Mouse (Mus musculus) spleen, postnatal 10 days (tissue): ENCODE measurements around the gene Olfr1410.

Source experiments
- DNase-seq, 2 experiments: peaks; one replicate each; pipeline ENCODE4 v3.0.0; 2021 to 2022; ENCODE audit warnings: low spot score in 2 of 2

Gene Olfr1410

GRCm38 (mm10) chr1:92605482-92605881 lies at the start of gene Olfr1410:
Olfr1410 (plus strand) TSS chr1:92605782.
- DNase-seq = no peak

- DNase-seq = no peak
These were observed 34.6 kb upstream of the Olfr1410 start, which contains the start of gene Olfr1413 for GRCm38 (mm10) chr1:92571022-92571421. Olfr1413 (plus strand) TSS chr1:92571322.

GRCm38 (mm10) chr1:92585479-92585878 lies 20.1 kb upstream of the Olfr1410 start, which contains the start of gene Olfr1412:
Olfr1412 (plus strand) TSS chr1:92585779.
- no peak for DNase-seq

- DNase-seq = no peak
These were observed 11.5 kb upstream of the Olfr1410 start, which contains the start of gene Olfr1411 for GRCm38 (mm10) chr1:92594111-92594510. Olfr1411 (plus strand) TSS chr1:92594411.

- DNase-seq = no peak
These were observed 9.6 kb upstream of the Olfr1410 start for GRCm38 (mm10) chr1:92596019-92596418.

- DNase-seq = no peak
These were observed 2.1 kb downstream of the Olfr1410 start for GRCm38 (mm10) chr1:92607711-92608110.

GRCm38 (mm10) chr1:92611008-92611407 lies 5.4 kb downstream of the Olfr1410 start:
- DNase-seq = peak; percentile 23 to 63

- no peak for DNase-seq
These were observed 7.6 kb downstream of the Olfr1410 start for GRCm38 (mm10) chr1:92613175-92613574.

- no peak for DNase-seq
These were observed 8.9 kb downstream of the Olfr1410 start for GRCm38 (mm10) chr1:92614516-92614915.

GRCm38 (mm10) chr1:92616046-92616445 lies 10.5 kb downstream of the Olfr1410 start:
- DNase-seq = no peak

GRCm38 (mm10) chr1:92617488-92617887 lies 11.9 kb downstream of the Olfr1410 start, which contains the start of gene Olfr12:
Olfr12 (plus strand) TSS chr1:92617788.
- no peak for DNase-seq

- no peak for DNase-seq
These were observed 12.8 kb downstream of the Olfr1410 start for GRCm38 (mm10) chr1:92618360-92618759.

- no peak for DNase-seq
These were observed 22.6 kb downstream of the Olfr1410 start for GRCm38 (mm10) chr1:92628227-92628626.

GRCm38 (mm10) chr1:92632196-92632595 lies 26.6 kb downstream of the Olfr1410 start:
- peak in 1 of 2 experiments; percentile 1 for DNase-seq

- DNase-seq = peak in 1 of 2 experiments; percentile 16
These were observed 27.4 kb downstream of the Olfr1410 start for GRCm38 (mm10) chr1:92632948-92633347.

GRCm38 (mm10) chr1:92633726-92634125 lies 28.1 kb downstream of the Olfr1410 start:
- no peak for DNase-seq

GRCm38 (mm10) chr1:92634569-92634968 lies 29.0 kb downstream of the Olfr1410 start:
- DNase-seq = no peak

GRCm38 (mm10) chr1:92634976-92635599 lies 29.5 kb downstream of the Olfr1410 start:
- no peak for DNase-seq

GRCm38 (mm10) chr1:92636015-92636414 lies 30.4 kb downstream of the Olfr1410 start:
- no peak for DNase-seq

- no peak for DNase-seq
These were observed 31.1 kb downstream of the Olfr1410 start for GRCm38 (mm10) chr1:92636676-92637075.

- no peak for DNase-seq
These were observed 32.1 kb downstream of the Olfr1410 start for GRCm38 (mm10) chr1:92637501-92638172.

- DNase-seq = no peak
These were observed 32.6 kb downstream of the Olfr1410 start for GRCm38 (mm10) chr1:92638181-92638580.

GRCm38 (mm10) chr1:92638736-92639135 lies 33.2 kb downstream of the Olfr1410 start:
- DNase-seq = no peak
